Mouse (Mus musculus) intestine, embryonic 16.5 days (tissue): Measurements from ENCODE around the gene Fchsd2. TPM values are rescaled to one million over a fixed set of nuclear protein-coding genes. Genes with fewer than 3 reads are reported as not detected.
A peak's percentile ranks its signal among the peaks of the same experiment; 100 is the strongest.

Experiments
- ATAC-seq: fragments of 200-750 bp; cut with Nextera tagmentation; 2 replicates; pipeline ENCODE4 v1.8.0; 2017; ENCODE audit warnings: moderate TSS enrichment, moderate library complexity
- H3K27ac ChIP-seq: fragments of 300-500 bp; sonication (generic); 2 replicates; pipeline ENCODE4 v1.5.1; 2014; ENCODE audit warnings: mild to moderate bottlenecking, low read length
- H3K27me3 ChIP-seq: fragments of 300-500 bp; sonication (generic); replicated peaks from 2 replicates; pipeline ENCODE4 v1.6.1; 2014; ENCODE audit warnings: low read length, control low read depth, mixed read lengths; ENCODE audit not compliant: control insufficient read depth, insufficient read depth
- H3K36me3 ChIP-seq: fragments of 300-500 bp; sonication (generic); 2 replicates; pipeline ENCODE4 v1.6.1; 2014; ENCODE audit warnings: low read length, control low read depth; ENCODE audit not compliant: control insufficient read depth, insufficient read depth
- H3K4me1 ChIP-seq: fragments of 300-500 bp; sonication (generic); 2 replicates; pipeline ENCODE4 v1.6.1; 2014; ENCODE audit warnings: low read length, control low read depth, mixed read lengths; ENCODE audit not compliant: control insufficient read depth, insufficient read depth
- H3K4me2 ChIP-seq: fragments of 300-500 bp; sonication (generic); 2 replicates; pipeline ENCODE4 v1.6.1; 2014; ENCODE audit warnings: low read depth, low read length, control low read depth
- H3K4me3 ChIP-seq: fragments of 300-500 bp; sonication (generic); 2 replicates; pipeline ENCODE4 v1.5.1; 2014; ENCODE audit warnings: mild to moderate bottlenecking, low read length
- H3K9ac ChIP-seq: fragments of 300-500 bp; sonication (generic); 2 replicates; pipeline ENCODE4 v1.6.1; 2014; ENCODE audit warnings: low read depth, low read length
- H3K9me3 ChIP-seq: fragments of 300-500 bp; sonication (generic); 2 replicates; pipeline ENCODE4 v1.6.1; 2016; ENCODE audit warnings: low read length, control low read depth; ENCODE audit not compliant: control insufficient read depth
- WGBS: fragments of 180-500 bp; shearing (Covaris S2); extraction: QIAGEN DNeasy Blood & Tissue Kit; methylation state at CpG from one replicate; pipeline ENCODE4 v1.1.7; 2014; 5-methylcytosine and 5-hydroxymethylcytosine counted together
- polyA plus RNA-seq: library from polyadenylated mRNA; unstranded; fragments of >200 nt; fragmentation: Nextera tagmentation; extraction: Ambion mirVana; gene quantifications from 2 replicates; pipeline ENCODE4 v1.2.1, GENCODE M21; 2015

The Fchsd2 gene
- polyA plus RNA-seq, 1 experiment from 2014 or later, result 19.7 TPM

DNA sequence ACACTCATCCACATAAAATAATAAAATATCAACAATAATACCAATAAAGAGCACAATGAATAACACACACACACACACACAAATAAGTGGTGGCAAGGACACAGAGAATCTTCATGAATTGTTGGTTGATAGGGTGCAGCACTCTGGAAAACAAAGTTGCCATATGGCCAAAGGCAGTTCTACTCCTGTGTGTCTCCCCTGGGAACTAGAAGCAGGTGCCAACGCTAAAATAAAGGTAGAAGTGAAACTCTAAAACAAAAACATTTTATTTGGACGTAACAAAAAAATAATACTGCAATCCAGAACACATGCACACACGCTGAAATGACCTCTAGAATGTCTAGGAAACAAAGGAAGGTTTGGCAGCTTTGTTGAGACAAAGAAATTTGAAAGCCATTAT is 140.1 kb downstream of the Fchsd2 start:
- Histone ChIP-seq H3K4me1 (0 out of 2 replicates have a peak, but pooled peaks cover 4% of the 10 kb centered on the region), H3K36me3 (no peaks in the 10 kb centered on the region), H3K9ac (no peak overlapping the region), H3K27ac (no peak overlapping the region), H3K9me3 (no peaks in the 10 kb centered on the region), H3K27me3 (no peaks in the 10 kb centered on the region), H3K4me2 (no peak overlapping the region), H3K4me3 (no peak overlapping the region)
- ATAC-seq, result no peak
- 76% methylated on average over 3 of the region's 3 CpGs for WGBS

GRCm38 (mm10) chr7:101236712-101237473 is 144.2 kb downstream of the Fchsd2 start:
- Histone ChIP-seq H3K4me2 (no peak overlapping the region), H3K27ac (no peak overlapping the region), H3K4me3 (no peak overlapping the region), H3K27me3 (no peaks in the 10 kb centered on the region), H3K9ac (no peak overlapping the region), H3K9me3 (no peaks in the 10 kb centered on the region), H3K4me1 (no peaks in the 10 kb centered on the region), H3K36me3 (no peaks in the 10 kb centered on the region)
- no peak for ATAC-seq
- WGBS, result 72% methylated on average over 8 of the region's 8 CpGs

- H3K27ac ChIP-seq, result no peak overlapping the region
- WGBS, result 74% methylated on average over 4 of the region's 4 CpGs
- H3K4me1 ChIP-seq, result peaks cover 3% of the 10 kb centered on the region; the same call in 1 of the 2 replicates
- no peaks in the 10 kb centered on the region for H3K27me3 ChIP-seq
- no peak overlapping the region for H3K4me2 ChIP-seq
- no peak overlapping the region for H3K4me3 ChIP-seq
- ATAC-seq, result peak; percentile 64
- no peaks in the 10 kb centered on the region for H3K9me3 ChIP-seq
- H3K36me3 ChIP-seq, result 0 out of 2 replicates have a peak, but pooled peaks cover 3% of the 10 kb centered on the region
- H3K9ac ChIP-seq, result no peak overlapping the region
These were observed 156.1 kb downstream of the Fchsd2 start for GRCm38 (mm10) chr7:101248760-101249159.

- H3K4me1 ChIP-seq, result peaks cover 3% of the 10 kb centered on the region; the same call in 1 of the 2 replicates
- no peaks in the 10 kb centered on the region for H3K9me3 ChIP-seq
- H3K27me3 ChIP-seq, result no peaks in the 10 kb centered on the region
- H3K27ac ChIP-seq, result no peak overlapping the region
- no peak overlapping the region for H3K9ac ChIP-seq
- H3K36me3 ChIP-seq, result 0 out of 2 replicates have a peak, but pooled peaks cover 3% of the 10 kb centered on the region
- WGBS, result 52% methylated on average over 2 of the region's 2 CpGs
- no peak overlapping the region for H3K4me3 ChIP-seq
- ATAC-seq, result peak; percentile 89
- no peak overlapping the region for H3K4me2 ChIP-seq
These were observed 156.5 kb downstream of the Fchsd2 start for GRCm38 (mm10) chr7:101249173-101249572.

GRCm38 (mm10) chr7:101253071-101253470 is 160.4 kb downstream of the Fchsd2 start:
- no peak overlapping the region for H3K27ac ChIP-seq
- H3K9ac ChIP-seq, result no peak overlapping the region
- no peak overlapping the region for H3K4me3 ChIP-seq
- no peaks in the 10 kb centered on the region for H3K27me3 ChIP-seq
- H3K36me3 ChIP-seq, result 0 out of 2 replicates have a peak, but pooled peaks cover 3% of the 10 kb centered on the region
- no peak overlapping the region for H3K4me2 ChIP-seq
- H3K4me1 ChIP-seq, result peaks cover 3% of the 10 kb centered on the region; the same call in 1 of the 2 replicates
- no peaks in the 10 kb centered on the region for H3K9me3 ChIP-seq
- WGBS, result 64% methylated on average over 2 of the region's 2 CpGs
- ATAC-seq, result no peak

GRCm38 (mm10) chr7:101258482-101258881 is 165.8 kb downstream of the Fchsd2 start:
- ATAC-seq, result peak; percentile 88
- Histone ChIP-seq H3K4me2 (no peak overlapping the region), H3K27me3 (no peaks in the 10 kb centered on the region), H3K4me3 (no peak overlapping the region), H3K9ac (no peak overlapping the region), H3K9me3 (no peaks in the 10 kb centered on the region), H3K4me1 (no peaks in the 10 kb centered on the region), H3K27ac (peak overlapping the region; percentile 34; the same call in 1 of the 2 replicates), H3K36me3 (peaks cover 7% of the 10 kb centered on the region)

DNA sequence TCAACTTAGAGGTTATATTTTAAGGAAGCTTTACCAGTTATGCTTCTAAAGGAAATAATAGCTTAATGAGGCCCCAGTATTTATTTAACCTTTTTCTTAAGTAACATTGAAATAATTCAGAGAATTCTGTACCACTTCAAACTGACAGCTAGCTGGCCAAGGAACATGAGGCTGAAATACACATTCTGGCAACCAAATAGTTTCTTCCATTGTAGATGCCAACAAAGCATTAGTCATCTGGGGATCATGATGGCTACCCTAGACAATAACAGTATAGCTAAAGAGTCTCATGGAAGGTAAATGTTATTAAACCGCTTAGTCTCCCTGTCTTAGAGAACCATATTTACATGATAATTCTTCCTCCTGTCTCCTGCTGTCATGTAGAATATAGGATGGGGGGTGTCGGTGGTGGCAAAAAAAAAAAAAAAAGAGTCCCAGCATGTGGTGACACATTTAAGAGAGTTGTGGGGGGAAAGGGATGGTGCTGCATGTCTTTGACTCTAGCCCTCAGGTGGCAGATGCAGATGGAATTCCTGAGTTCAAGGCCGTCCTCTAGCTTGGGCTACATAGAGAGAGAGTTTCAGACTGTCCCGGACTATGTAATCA is 169.4 kb downstream of the Fchsd2 start:
- Histone ChIP-seq H3K27me3 (no peaks in the 10 kb centered on the region), H3K27ac (no peak overlapping the region), H3K4me1 (no peaks in the 10 kb centered on the region), H3K4me2 (no peak overlapping the region), H3K9ac (no peak overlapping the region), H3K9me3 (no peaks in the 10 kb centered on the region), H3K36me3 (peaks cover 7% of the 10 kb centered on the region), H3K4me3 (no peak overlapping the region)
- 76% methylated on average over 4 of the region's 4 CpGs for WGBS
- ATAC-seq, result no peak

DNA sequence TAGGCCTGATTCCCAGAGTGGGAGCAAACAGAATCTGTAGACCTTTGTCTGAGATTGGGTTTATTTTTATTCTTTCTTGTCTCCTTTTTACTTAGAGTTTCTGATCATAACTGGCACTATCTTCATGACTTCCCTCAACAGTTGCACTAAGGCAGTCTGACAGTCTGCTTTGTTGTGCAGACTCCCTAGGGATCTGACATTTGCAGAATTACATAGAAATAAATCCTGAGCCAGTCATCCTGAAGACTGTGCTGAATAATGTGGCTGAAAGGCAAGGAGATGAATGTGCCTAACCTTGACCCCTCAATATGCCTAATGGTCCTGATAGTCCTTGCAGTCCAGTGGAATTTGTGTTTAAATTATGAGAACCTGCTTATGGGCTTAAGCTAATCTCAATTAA is 170.8 kb downstream of the Fchsd2 start:
- Histone ChIP-seq H3K4me2 (no peak overlapping the region), H3K36me3 (peaks cover 7% of the 10 kb centered on the region), H3K4me1 (no peaks in the 10 kb centered on the region), H3K9ac (no peak overlapping the region), H3K9me3 (no peaks in the 10 kb centered on the region), H3K27me3 (no peaks in the 10 kb centered on the region), H3K4me3 (no peak overlapping the region), H3K27ac (no peak overlapping the region)
- no peak for ATAC-seq

DNA sequence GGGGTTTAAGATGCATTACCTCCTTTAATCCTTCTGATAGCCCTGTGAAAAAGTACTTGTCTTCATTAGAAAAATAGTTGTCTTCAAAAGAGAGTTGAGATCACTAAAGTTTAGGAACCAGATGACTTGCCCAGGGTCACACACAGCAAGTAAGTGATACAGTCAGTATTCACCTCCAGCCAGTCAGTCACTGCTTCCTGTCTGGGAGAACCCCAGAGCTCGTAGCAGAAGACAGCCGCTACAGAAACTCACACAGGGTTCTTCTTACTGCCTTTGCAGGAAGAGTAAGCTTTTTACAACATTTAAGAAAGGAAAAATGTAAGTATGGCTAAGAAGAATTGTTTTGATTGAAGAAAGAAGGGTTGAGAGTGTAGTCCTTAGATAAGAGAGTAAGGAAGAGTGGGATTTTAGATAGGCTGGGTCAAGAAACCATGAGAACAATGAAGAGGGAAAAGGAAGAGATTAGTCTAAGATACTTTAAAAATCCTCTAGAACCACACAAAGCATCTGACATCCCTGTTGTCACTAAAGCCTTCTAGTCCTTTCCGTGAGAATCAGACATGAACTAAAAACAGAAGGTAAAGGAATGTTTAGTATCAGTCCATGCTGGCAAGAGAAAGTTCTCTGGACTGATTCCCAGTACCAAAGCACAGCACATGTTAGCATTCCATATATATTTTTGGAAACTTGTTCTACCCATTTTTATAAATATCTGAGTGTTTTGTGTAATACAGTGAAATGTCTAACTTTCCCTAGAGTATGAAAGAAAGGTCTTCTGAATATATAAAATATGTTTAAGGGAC is 175.0 kb downstream of the Fchsd2 start:
- no peaks in the 10 kb centered on the region for H3K36me3 ChIP-seq
- no peak for ATAC-seq
- H3K4me1 ChIP-seq, result no peaks in the 10 kb centered on the region
- no peaks in the 10 kb centered on the region for H3K9me3 ChIP-seq
- H3K27ac ChIP-seq, result peak overlapping the region; percentile 60; the same call in 1 of the 2 replicates
- WGBS, result 51% methylated on average over 3 of the region's 3 CpGs
- no peak overlapping the region for H3K9ac ChIP-seq
- no peak overlapping the region for H3K4me3 ChIP-seq
- no peaks in the 10 kb centered on the region for H3K27me3 ChIP-seq
- H3K4me2 ChIP-seq, result no peak overlapping the region
